Mouse (Mus musculus): ENCODE measurements around the gene Psme1. TPM values are rescaled to one million over a fixed set of nuclear protein-coding genes. Genes with fewer than 3 reads are reported as not detected.

The Psme1 gene
- total RNA-seq (2021) (100 to 1,000 TPM; 231 to 264 TPM), polyA plus RNA-seq (2012; rRNA removed) (101 and 118 TPM in 2 replicates)
- long read RNA-seq, transcript Psme1-208 (11 exons, 1,112 nt) = major isoform, 59 of 68 reads
- long read RNA-seq, partial matches to known transcripts = 4 of 68 reads
- long read RNA-seq, other reads (novel, unspliced or antisense) = 3 of 68 reads

DNA sequence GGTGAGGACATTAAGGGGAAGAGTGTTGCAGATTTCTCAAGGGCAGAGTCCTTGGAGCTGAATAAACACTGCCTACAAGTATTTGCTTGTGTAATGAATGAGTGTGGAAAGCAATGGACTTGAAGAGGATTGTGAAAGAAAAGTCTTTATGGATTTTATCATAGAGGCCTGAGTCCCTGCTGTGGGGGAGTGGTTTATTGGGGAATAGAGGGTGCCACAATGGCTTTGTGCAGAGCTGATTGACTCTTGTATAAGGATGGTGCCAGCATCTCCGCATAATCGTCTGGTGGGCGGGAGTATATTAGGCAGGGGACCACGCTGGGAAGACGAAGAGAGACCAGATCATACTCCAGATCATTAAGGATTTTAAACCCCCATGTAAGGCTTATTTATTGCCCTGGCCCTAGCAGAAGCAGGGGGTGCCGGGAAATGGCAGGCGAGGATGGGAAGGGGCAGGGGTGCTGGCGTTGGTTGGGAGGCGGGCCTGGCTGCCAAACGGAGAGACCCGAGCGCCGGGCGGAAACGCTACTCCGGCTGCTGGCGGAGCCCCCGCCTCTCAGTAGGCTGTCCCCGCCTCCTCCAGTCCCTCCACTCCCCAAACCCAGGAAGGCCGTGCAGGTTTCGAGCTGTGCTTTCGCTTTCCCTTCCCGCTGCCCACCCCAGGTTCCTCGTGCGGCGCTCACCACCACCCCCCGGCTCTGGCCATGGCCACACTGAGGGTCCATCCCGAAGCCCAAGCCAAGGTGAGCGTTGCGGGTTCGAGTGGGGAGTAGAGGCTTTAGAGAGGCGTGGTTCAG is at the start of gene Psme1:
Psme1 (plus strand) TSS at position 253 of the 797 bp plus-strand sequence.
- Histone ChIP-seq H3K27ac (peak within 1 kb of the TSS; percentile 94), H3K4me1 (ENCODE audit: control insufficient read depth, insufficient read depth, low read length) (peaks cover 3% of the 10 kb centered on the region; the same call in 1 of the 2 replicates), H3K9ac (ENCODE audit: low read depth, low read length) (peak within 1 kb of the TSS; percentile 95), H3K27me3 (ENCODE audit: control insufficient read depth, insufficient read depth, low read length) (no peaks in the 10 kb centered on the region), H3K79me2 (replicated peaks; ENCODE audit: control insufficient read depth, insufficient read depth, low read length) (0 out of 2 replicates have a peak, but pooled peaks cover 4% of the 10 kb centered on the region), H3K36me3 (ENCODE audit: control insufficient read depth, insufficient read depth, low read length) (no peaks in the 10 kb centered on the region), H3K4me3 (peak within 1 kb of the TSS; percentile 98)
- intact Hi-C loops (cut with DNase I) = loop anchor here (1.0 kb wide), 1 partner anchor 18 kb away; the partner anchor contains the start of genes A730061H03Rik and Dcaf11
- TF ChIP-seq POLR2A (IDR thresholded peaks at IDR 0.05; ENCODE audit: insufficient read depth, low read depth, low read length) (peak; percentile 84), EP300 (IDR thresholded peaks at IDR 0.05; ENCODE audit: insufficient read depth, low read depth, low read length) (0 out of 2 replicates have a peak, but pooled peaks have one; percentile 18), CTCF (IDR thresholded peaks at IDR 0.05) (no peak)
- DNase-seq = peak; percentile 86 to 90
- under 1% methylated on average over 32 of the region's 32 CpGs for WGBS

DNA sequence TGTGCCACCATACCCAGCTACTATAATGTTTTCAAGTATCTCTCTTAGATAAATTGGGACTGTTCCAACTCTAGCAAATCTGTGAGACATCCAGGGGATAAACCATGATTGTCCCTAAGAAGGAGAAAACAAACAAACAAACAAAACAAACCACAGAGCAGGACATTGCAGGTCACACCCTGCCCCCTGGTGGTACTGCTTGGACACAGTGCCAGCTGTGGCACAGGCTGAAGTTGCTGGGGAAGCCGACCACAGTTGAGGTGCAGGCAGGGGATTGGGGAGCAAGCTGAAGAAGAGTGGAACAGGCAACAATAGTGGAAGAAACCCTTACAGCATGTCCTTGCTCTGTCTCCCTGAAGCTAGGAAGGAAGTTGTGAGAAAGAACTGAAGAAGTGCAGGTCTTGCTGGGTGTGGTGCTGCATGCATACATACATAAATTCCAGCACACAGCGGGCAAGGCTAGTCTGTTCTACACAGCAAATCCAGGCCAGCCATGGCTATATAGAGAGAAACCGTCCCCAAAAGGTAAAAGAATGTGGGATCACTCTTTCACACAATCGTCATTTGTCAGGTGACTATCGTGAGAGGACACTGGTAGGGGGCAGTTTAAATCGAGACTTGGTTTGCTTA is 41.7 kb upstream of the Psme1 start:
- Histone ChIP-seq H3K4me3 (no peak overlapping the region), H3K27ac (no peak overlapping the region), H3K27me3 (ENCODE audit: control insufficient read depth, insufficient read depth, low read length) (no peaks in the 10 kb centered on the region), H3K79me2 (replicated peaks; ENCODE audit: control insufficient read depth, insufficient read depth, low read length) (no peaks in the 10 kb centered on the region), H3K4me1 (ENCODE audit: control insufficient read depth, insufficient read depth, low read length) (peaks cover 1% of the 10 kb centered on the region), H3K36me3 (ENCODE audit: control insufficient read depth, insufficient read depth, low read length) (no peaks in the 10 kb centered on the region), H3K9ac (ENCODE audit: low read depth, low read length) (no peak overlapping the region)
- DNase-seq = peak in 1 of 2 experiments; percentile 56
- WGBS = 48% methylated on average over 6 of the region's 6 CpGs
- TF ChIP-seq CTCF (IDR thresholded peaks at IDR 0.05) (peak; percentile 90), POLR2A (IDR thresholded peaks at IDR 0.05; ENCODE audit: insufficient read depth, low read depth, low read length) (no peak), EP300 (IDR thresholded peaks at IDR 0.05; ENCODE audit: insufficient read depth, low read depth, low read length) (no peak)
- intact Hi-C loops (cut with DNase I) = loop anchor here (2.0 to 10.0 kb wide), 2 partner anchors 39 to 381 kb away; no protein-coding TSS in a partner anchor

DNA sequence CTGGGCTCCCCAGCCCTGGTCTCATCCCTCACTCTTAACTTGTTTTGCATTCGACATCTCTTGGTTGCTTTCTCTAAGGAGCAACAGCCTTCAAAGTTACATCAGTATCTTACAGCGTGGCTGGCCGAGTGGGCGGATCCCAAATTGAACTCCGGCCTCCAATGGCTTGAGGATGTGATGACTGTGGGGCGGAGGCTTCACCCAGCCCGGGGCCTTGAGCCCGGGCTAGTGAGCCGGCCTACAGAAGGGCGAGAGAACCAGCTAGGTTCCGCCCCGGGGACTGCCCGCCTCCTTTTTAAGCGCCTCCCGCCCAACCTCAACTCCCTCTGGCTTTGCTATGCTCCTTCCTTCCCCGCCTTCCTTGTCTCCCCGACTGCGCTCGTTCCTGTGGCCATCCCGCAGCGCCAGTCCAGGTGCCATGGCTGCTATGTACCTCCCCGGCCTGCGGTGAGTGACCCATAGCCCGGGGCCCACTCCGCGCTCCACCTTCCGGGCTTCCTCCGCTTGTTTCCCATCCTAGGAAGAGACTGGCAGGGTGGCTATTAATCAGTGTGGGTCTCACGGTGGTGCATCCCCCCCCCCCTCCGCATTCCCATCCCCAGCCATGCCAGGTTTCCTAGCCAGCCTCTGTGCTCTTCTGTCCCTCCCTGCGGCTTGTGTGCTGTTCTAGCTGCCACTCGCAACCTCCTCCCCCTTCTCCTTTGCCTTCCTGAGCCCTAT is 37.7 kb upstream of the Psme1 start, which contains the start of gene Pck2:
Pck2 (plus strand) TSS at position 200 of the 720 bp plus-strand sequence.
- H3K79me2 ChIP-seq (replicated peaks; ENCODE audit: control insufficient read depth, insufficient read depth, low read length) = no peaks in the 10 kb centered on the region
- intact Hi-C loops (cut with DNase I) = loop anchor here (2.0 kb wide), 1 partner anchor 19 kb away; no protein-coding TSS in a partner anchor
- TF ChIP-seq POLR2A (IDR thresholded peaks at IDR 0.05; ENCODE audit: insufficient read depth, low read depth, low read length) (peak; percentile 84), EP300 (IDR thresholded peaks at IDR 0.05; ENCODE audit: insufficient read depth, low read depth, low read length) (peak; percentile 63), CTCF (IDR thresholded peaks at IDR 0.05) (no peak)
- no peaks in the 10 kb centered on the region for H3K27me3 ChIP-seq (ENCODE audit: control insufficient read depth, insufficient read depth, low read length)
- no peaks in the 10 kb centered on the region for H3K36me3 ChIP-seq (ENCODE audit: control insufficient read depth, insufficient read depth, low read length)
- peaks cover 1% of the 10 kb centered on the region for H3K4me1 ChIP-seq (ENCODE audit: control insufficient read depth, insufficient read depth, low read length)
- H3K4me3 ChIP-seq = peak within 1 kb of the TSS; percentile 80
- 2% methylated on average over 32 of the region's 32 CpGs for WGBS
- DNase-seq = peak; percentile 88 to 94
- peak within 1 kb of the TSS; percentile 74 for H3K9ac ChIP-seq (ENCODE audit: low read depth, low read length)
- peak within 1 kb of the TSS; percentile 92 for H3K27ac ChIP-seq

DNA sequence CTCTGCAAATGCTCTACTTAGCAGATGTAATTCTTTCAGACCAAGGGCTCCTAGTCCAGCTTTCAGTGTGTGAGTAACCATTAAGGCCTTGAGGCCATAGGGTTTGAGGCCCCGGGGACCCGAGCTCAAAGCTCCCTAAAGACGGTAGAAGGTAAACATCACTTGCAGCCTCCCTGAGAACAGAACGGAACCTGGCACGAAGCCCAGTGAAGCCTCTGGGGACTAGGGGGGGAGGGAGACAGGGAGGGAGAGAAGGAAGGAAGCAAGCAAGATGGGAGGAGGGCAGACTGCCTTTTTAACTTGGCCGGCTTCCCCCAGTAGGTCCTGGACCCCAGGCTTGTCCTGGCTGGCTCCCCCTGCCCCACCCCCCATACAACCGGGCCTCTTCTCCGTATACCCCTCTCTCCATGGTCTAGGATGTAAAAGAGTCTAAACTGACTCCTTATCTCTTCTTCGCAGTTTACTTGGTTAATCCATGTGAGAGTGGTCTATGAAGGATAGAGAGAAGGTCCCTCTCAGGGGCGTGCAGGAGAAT is 37.1 kb upstream of the Psme1 start:
- peak overlapping the region; percentile 80 for H3K4me3 ChIP-seq
- TF ChIP-seq POLR2A (IDR thresholded peaks at IDR 0.05; ENCODE audit: insufficient read depth, low read depth, low read length) (no peak), EP300 (IDR thresholded peaks at IDR 0.05; ENCODE audit: insufficient read depth, low read depth, low read length) (no peak), CTCF (IDR thresholded peaks at IDR 0.05) (no peak)
- peak overlapping the region; percentile 92 for H3K27ac ChIP-seq
- no peaks in the 10 kb centered on the region for H3K36me3 ChIP-seq (ENCODE audit: control insufficient read depth, insufficient read depth, low read length)
- H3K4me1 ChIP-seq (ENCODE audit: control insufficient read depth, insufficient read depth, low read length) = peaks cover 1% of the 10 kb centered on the region
- H3K27me3 ChIP-seq (ENCODE audit: control insufficient read depth, insufficient read depth, low read length) = no peaks in the 10 kb centered on the region
- intact Hi-C loops (cut with DNase I) = loop anchor here (2.0 kb wide), 1 partner anchor 18 kb away; no protein-coding TSS in a partner anchor
- 11% methylated on average over 10 of the region's 10 CpGs for WGBS
- H3K9ac ChIP-seq (ENCODE audit: low read depth, low read length) = peak overlapping the region; percentile 74
- DNase-seq = peak; percentile 87 to 91
- H3K79me2 ChIP-seq (replicated peaks; ENCODE audit: control insufficient read depth, insufficient read depth, low read length) = no peaks in the 10 kb centered on the region

DNA sequence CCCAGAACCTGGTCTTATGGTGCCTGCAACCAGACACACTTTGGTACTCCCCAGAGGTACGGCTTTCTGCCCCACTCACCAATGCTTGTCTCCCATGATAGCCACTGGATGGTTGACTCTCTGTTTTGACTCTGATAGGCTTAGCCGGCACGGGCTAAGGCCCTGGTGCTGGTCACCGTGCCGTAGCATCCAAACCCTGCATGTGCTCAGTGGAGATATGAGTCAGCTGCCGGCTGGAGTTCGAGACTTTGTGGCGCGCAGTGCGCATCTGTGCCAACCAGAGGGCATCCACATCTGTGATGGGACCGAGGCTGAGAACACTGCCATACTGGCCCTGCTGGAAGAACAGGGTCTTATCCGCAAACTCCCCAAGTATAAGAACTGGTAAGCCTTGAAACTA is 35.7 kb upstream of the Psme1 start:
- WGBS = 98% methylated on average over 12 of the region's 12 CpGs
- Histone ChIP-seq H3K4me3 (no peak overlapping the region), H3K4me1 (ENCODE audit: control insufficient read depth, insufficient read depth, low read length) (peaks cover 1% of the 10 kb centered on the region), H3K27me3 (ENCODE audit: control insufficient read depth, insufficient read depth, low read length) (no peaks in the 10 kb centered on the region), H3K36me3 (ENCODE audit: control insufficient read depth, insufficient read depth, low read length) (no peaks in the 10 kb centered on the region), H3K9ac (ENCODE audit: low read depth, low read length) (no peak overlapping the region), H3K27ac (no peak overlapping the region), H3K79me2 (replicated peaks; ENCODE audit: control insufficient read depth, insufficient read depth, low read length) (no peaks in the 10 kb centered on the region)
- intact Hi-C loops (cut with DNase I) = no loop called here
- no peak for DNase-seq
- TF ChIP-seq CTCF (IDR thresholded peaks at IDR 0.05) (no peak), POLR2A (IDR thresholded peaks at IDR 0.05; ENCODE audit: insufficient read depth, low read depth, low read length) (no peak), EP300 (IDR thresholded peaks at IDR 0.05; ENCODE audit: insufficient read depth, low read depth, low read length) (no peak)
